Mouse (Mus musculus) kidney, postnatal 4 days (tissue): ENCODE data around the gene Nol3.

Source experiments
- DNase-seq, 2 experiments: peaks; one replicate each; pipeline ENCODE4 v3.0.0; 2021; ENCODE audit warnings: mixed read lengths in 2 of 2

Nol3 gene

GRCm38 (mm10) chr8:105310118-105310517, 34.2 kb downstream of the Nol3 start:
- DNase-seq = no peak

DNA sequence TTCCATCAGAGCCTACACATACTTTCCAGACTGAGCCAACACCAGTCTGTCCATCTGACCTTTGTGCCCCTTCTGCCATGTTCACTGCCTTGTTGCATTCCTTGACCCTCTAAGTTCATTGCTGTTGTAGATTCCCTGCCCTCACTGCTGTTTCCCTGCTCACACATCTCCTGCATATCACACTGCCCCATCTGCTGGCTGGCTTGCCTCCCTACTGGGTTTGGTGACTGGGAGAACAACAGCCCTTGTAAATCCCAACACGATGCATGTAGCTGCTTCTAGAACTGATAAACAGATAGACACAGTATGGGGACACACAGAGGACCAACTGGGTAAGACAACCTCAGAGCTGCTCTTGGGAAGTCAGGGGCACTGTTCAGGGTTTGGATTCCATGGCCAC, 35.8 kb downstream of the Nol3 start:
- no peak for DNase-seq

DNA sequence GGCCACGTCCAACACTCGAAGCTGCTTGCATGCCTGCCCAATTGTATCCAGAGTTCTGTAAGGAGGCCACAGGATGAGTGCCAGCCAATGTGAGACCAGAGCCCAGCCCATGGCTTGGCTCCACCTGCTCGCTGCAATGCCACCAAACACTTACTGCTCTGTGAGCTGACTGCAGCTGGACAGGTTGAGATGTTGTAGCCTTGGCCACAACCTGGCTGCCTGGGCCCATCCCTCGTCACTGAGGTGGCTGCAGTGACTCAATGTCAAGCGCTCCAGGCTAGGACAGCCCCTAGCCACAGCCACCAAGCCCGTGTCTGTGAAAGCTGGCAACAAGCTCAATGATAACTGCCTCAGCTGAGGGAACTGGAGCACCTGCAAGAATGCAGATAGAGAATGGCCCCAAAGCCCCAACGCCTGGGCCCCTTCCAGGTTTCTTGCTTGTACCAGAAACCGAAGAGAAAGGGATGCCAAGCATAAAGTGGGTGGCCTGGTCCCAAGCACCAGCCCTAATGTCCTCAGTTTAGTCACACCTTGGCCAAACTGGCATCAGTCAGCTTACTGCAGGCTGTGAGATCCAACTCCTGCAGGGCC, 37.0 kb downstream of the Nol3 start:
- no peak for DNase-seq

DNA sequence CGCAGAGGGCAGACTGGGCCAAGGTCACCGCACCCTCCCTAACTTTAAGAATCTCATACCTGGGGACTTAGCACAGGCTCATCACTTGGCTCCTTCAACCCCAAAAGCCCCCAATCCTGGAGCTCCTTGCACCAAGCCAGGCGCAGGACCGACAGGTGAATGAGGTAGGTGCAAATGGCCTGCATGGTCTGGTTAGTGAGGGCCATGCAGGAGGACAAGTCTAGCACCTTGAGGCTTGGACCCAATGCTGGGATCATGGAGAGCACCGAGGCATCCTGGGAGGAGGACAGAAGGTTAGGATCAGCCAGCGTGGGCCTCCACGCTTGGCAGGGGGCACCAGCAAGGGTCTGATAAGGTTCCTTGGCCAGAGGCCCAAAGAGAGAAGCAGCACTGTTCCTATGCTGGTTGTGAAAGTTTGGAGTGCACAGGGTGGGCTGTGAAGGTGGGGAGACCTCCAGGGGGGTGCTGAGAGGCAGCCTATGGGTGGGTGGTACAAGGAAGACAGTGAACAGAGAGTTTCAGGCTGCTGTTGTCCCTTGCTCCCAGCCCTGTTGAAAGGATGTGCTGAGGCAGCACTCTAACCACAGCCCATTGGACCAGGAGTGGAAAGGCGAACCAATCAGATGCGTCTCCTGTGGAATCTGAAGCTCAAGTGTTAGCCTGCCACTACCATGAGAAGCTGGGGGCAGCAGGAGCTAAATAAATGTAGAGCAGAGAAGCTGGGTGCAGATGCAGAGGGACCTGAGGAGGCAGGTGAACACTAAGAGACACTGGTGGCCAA, 37.9 kb downstream of the Nol3 start:
- no peak for DNase-seq

- DNase-seq = peak in 1 of 2 experiments; percentile 6
These were observed 39.3 kb downstream of the Nol3 start for GRCm38 (mm10) chr8:105315073-105315769.

GRCm38 (mm10) chr8:105317941-105318340, 42.0 kb downstream of the Nol3 start:
- no peak for DNase-seq

DNA sequence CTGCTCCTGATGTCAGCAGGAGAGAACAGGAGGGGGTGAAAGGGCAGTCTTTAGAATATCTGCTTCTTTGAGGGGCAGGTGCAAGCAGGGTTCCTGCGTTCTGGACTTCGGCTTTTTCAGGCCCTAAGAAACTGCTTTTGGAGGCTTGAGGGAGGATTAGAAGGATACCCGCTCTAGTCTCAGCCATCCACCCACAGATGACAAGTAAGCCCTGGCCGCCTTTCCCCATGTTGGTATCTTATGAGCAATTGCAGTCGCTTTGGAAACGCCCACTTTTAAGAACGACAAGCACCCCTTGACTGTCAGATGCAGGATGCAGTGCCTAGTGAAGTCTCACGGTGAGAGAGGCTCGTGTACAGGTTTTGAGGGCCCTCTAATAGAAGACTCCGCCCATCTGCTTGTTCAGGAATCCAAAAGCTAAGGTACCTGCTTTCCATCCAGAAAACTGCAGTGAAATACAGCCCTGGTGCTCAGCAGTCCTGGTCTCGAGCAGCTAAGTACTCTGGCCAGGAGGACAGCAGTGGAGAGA, 42.8 kb downstream of the Nol3 start:
- no peak for DNase-seq

DNA sequence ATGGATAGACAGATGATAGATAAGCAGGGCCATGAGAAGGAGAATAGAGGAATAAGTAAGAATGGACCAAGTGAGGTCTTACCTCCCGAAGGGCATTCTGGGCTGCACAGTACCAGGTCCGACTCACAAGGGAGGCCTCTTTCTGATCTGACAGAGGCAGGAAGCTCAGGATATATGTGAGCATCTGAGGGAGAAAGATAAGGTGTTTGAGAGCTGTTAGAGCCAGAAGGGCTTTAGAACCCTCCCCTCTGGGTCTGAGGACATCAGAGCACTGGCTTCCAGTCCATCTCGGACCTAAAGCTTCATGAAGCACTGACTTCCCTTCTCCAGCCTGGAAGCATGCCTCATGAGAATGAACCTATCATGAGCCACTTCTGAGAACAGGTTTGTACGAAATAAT, 47.2 kb downstream of the Nol3 start:
- DNase-seq = no peak

- peak; percentile 52 to 58 for DNase-seq
These were observed 49.7 kb downstream of the Nol3 start for GRCm38 (mm10) chr8:105325641-105326093.

DNA sequence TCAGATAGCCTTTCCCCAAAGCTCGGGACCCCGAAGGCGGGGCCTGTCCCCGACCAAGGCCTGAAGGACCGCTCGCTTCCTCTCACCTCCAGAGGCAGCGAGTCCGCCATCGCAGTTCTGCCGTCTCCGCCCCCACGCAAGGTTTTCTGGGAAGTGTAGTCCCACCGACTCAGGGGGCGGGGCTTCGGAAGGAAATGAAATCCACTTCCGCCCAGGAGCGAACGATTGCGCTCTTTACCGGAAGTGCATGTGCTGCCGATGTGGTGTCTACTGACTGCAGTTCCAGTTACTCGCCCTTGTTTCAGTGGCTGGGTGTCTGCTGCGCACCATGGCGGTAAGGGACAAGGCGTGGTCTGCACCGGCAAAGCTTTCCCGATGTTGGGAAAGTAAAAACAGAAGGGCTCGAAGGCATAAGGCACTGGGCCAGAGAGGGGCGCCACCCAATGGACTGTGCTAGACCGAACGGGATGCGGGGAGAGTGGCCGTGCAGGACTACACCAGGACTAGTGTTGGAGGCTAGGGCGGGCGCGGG, 50.3 kb downstream of the Nol3 start, which contains the start of the genes Lrrc29 and Tmem208:
TSS of gene Lrrc29 (minus strand) at position 138 of the 532 bp plus-strand sequence.
TSS of gene Tmem208 (plus strand) at position 214 of the 532 bp plus-strand sequence.
- peak; percentile 98 to 99 for DNase-seq

- peak in 1 of 2 experiments; percentile 15 for DNase-seq
These were observed 51.0 kb downstream of the Nol3 start for GRCm38 (mm10) chr8:105326968-105327367.

DNA sequence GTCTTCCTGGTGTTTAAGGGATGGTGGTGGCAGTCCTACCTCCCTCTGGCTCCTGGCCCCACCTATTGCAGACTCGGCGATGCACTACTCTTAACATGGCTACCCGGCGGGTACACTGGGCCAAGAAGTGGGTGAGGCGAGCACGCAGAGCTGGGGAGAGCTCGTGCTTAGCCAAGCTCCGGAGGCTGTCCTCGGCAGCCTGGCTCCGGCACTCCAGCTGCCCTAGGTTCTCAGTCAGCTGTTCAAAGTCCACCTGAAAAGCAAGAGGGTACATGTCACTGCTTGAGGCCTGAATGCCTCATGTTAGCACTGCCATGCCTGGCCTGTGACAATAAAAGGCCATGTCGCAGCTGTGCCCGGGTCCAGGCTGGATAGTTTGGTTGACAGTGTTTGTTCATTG, 54.4 kb downstream of the Nol3 start:
- peak in 1 of 2 experiments; percentile 12 for DNase-seq

DNA sequence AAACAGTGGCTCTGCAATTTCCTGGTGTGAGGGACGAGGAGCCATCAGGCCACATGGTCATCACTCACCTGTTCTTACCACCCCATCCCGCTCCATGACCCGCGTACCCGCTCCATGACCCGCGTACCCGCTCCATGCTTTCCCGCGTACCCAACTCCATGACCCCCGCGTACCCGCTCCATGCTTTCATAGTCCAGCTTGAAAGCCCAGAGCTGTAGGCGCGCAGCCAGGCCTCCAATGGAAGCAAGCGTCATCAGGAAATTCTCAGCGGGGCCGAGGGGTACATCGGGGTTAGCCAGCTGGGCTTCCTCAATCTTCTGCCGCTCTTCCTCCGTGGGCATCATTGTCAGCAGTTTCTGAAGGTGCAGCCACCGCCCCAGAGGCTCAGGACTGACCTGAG, 55.5 kb downstream of the Nol3 start:
- no peak for DNase-seq
